Mouse (Mus musculus): ENCODE results near the gene Pdcl3.

GRCm38 (mm10) chr1:38985308-38985707 is at the start of gene Pdcl3:
- TF ChIP-seq EP300 (IDR thresholded peaks at IDR 0.05) (no peak), CTCF (IDR thresholded peaks at IDR 0.05) (no peak)

Measured in lung, postnatal 0 days (tissue).